Mouse (Mus musculus): Measurements from ENCODE around the gene Ppp4r2.

DNA sequence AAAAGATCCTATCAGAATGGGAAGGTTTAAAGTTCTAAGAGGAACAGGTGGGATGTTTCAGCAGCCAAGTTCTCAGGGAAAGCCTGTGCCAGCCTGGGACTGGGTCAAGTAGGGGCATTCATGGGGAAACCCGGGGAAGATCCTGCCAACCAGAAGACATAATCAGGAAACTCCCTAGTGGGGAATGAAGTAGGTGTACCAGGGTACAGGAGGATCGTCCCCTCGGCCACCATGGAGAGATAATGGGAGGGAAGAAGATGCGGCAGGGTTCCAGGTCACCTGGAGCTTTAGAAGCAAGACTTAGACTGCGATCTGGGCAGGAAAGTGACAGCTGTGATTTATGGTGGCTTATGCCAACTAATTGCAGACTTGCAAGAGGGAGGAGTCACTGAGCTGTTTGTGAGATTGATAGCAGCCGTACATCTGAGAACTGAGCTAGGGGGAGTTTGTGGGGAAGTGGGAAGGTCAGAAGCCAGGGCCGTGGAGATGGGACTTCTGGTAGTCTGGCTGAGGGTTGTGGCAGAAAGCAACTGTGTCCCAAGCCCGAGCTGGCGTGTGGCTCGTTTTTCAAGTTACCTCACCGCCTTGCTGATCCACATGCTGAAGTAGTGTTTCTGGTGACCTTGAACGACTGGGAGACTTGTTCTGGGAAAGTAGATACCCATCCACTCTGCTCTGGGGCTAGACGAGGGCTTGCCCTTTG, 30.9 kb upstream of the Ppp4r2 start:
- TF ChIP-seq CTCF (IDR thresholded peaks at IDR 0.05; ENCODE audit: low read depth) (no peak), EP300 (optimal IDR thresholded peaks at IDR 0.05) (no peak)
